Mouse (Mus musculus) heart, embryonic 16.5 days (tissue): Measurements from ENCODE around the gene Phf2. TPM values are rescaled to one million over a fixed set of nuclear protein-coding genes. Genes with fewer than 3 reads are reported as not detected.

Experiments used
- ATAC-seq: fragments of 200-750 bp; cut with Nextera tagmentation; replicated peaks from 2 replicates; pipeline ENCODE4 v1.8.0; 2017; ENCODE audit warnings: moderate number of reproducible peaks; ENCODE audit not compliant: insufficient read depth, low FRiP score; ENCODE audit errors: extremely low read depth
- H3K27ac ChIP-seq: fragments of 300-500 bp; sonication (generic); 2 replicates; pipeline ENCODE4 v1.5.1; 2014; ENCODE audit warnings: mild to moderate bottlenecking, low read length, control low read depth, moderate library complexity
- H3K27me3 ChIP-seq: fragments of 300-500 bp; sonication (generic); 2 replicates; pipeline ENCODE4 v1.6.1; 2014; ENCODE audit warnings: low read length, mixed read lengths; ENCODE audit not compliant: control insufficient read depth, insufficient read depth
- H3K36me3 ChIP-seq: fragments of 300-500 bp; sonication (generic); 2 replicates; pipeline ENCODE4 v1.6.1; 2014; ENCODE audit not compliant: control insufficient read depth, insufficient read depth
- H3K4me1 ChIP-seq: fragments of 300-500 bp; sonication (generic); 2 replicates; pipeline ENCODE4 v1.6.1; 2014; ENCODE audit warnings: low read length, mixed read lengths; ENCODE audit not compliant: control insufficient read depth, insufficient read depth
- H3K4me2 ChIP-seq: fragments of 300-500 bp; sonication (generic); 2 replicates; pipeline ENCODE4 v1.6.1; 2014; ENCODE audit warnings: low read depth, mild to moderate bottlenecking, control low read depth, low read length
- H3K4me3 ChIP-seq: fragments of 300-500 bp; sonication (generic); 2 replicates; pipeline ENCODE4 v1.5.1; 2014; ENCODE audit warnings: mild to moderate bottlenecking, control low read depth, low read length
- H3K9ac ChIP-seq: fragments of 300-500 bp; sonication (generic); 2 replicates; pipeline ENCODE4 v1.6.1; 2014; ENCODE audit warnings: low read length, control low read depth
- H3K9me3 ChIP-seq: fragments of 300-500 bp; sonication (generic); replicated peaks from 2 replicates; pipeline ENCODE4 v1.6.1; 2016; ENCODE audit warnings: low read length; ENCODE audit not compliant: control insufficient read depth
- WGBS: fragments of 180-500 bp; shearing (Covaris S2); extraction: QIAGEN DNeasy Blood & Tissue Kit; methylation state at CpG from one replicate; pipeline ENCODE4 v1.1.7; 2014; 5-methylcytosine and 5-hydroxymethylcytosine counted together
- polyA plus RNA-seq: library from polyadenylated mRNA; unstranded; fragments of >200 nt; fragmentation: Nextera tagmentation; extraction: Ambion mirVana; gene quantifications from 2 replicates; pipeline ENCODE4 v1.2.1, GENCODE M21; 2015

The Phf2 gene
- polyA plus RNA-seq, 1 experiment from 2014 or later = 4.4 TPM

DNA sequence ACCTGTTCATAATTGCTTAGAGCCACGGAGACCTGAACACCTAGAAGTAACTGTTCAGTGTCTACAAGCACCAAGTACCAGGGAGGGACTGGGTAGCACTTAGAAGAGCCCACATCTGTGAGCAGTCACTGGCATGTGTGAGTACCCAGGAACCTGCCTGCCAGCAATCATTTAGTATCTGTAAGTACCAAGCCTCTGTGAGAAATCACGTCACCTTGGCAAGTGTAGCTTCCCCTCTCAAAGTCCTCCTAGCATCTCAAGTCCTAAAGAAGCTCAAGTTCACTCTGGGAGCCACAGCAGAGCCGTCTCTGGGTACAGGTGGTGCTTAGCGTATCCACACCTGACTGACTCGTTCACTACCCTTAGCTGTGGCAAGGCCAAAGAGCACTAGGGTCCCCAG lies 19.2 kb downstream of the Phf2 start:
- peaks cover 32% of the 10 kb centered on the region for H3K4me1 ChIP-seq
- H3K9ac ChIP-seq = no peak overlapping the region

DNA sequence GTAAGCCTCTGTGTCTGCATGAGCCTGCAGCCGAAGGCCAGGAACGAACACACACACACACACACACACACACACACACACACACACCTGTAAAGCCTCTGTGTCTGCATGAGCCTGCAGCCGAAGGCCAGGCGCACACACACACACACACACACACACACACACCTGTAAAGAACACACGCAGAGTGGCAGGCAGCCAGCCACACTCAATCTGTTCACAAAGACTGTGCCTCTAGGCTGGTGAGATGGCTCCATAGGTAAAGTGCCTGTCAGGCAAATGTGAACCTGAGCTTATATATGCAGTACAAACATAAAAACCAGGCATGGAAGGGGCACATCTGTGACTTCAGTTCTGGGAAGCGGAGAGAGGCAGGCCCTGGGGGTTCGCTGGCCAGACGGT lies 20.1 kb downstream of the Phf2 start:
- H3K4me3 ChIP-seq = no peak overlapping the region
- no peaks in the 10 kb centered on the region for H3K27me3 ChIP-seq
- peaks cover 27% of the 10 kb centered on the region for H3K4me1 ChIP-seq
- no peak overlapping the region for H3K9ac ChIP-seq
- H3K27ac ChIP-seq = no peak overlapping the region
- no peaks in the 10 kb centered on the region for H3K9me3 ChIP-seq
- no peak overlapping the region for H3K4me2 ChIP-seq
- ATAC-seq = no peak
- 86% methylated on average over 8 of the region's 8 CpGs for WGBS
- H3K36me3 ChIP-seq = no peaks in the 10 kb centered on the region

More for the DNA sequence above, 19.2 kb downstream of the Phf2 start:
- ATAC-seq = no peak
- H3K4me2 ChIP-seq = no peak overlapping the region
- no peaks in the 10 kb centered on the region for H3K9me3 ChIP-seq
- WGBS = 80% methylated on average over 5 of the region's 5 CpGs
- H3K4me3 ChIP-seq = no peak overlapping the region
- H3K27ac ChIP-seq = no peak overlapping the region
- H3K27me3 ChIP-seq = no peaks in the 10 kb centered on the region
- H3K36me3 ChIP-seq = no peaks in the 10 kb centered on the region

DNA sequence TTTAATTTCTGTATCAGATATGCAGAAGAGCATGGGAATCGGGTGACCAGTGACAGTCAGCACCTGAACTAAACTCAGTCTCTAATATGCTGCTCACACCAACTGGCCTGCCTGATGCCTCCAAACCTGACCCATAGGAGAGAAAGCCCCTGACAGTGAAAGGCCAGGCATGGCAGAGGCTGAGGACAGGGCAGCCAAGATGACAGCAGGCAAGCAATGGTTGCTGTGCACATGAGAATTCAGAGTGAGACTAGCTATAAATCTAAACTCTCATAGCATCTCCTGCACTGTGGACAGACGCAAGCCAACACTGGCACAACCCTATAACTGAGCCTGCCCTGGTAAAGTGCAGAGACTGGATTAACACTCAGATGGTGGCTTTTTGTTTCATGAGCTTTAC lies 20.6 kb downstream of the Phf2 start:
- ATAC-seq = no peak
- no peak overlapping the region for H3K9ac ChIP-seq
- H3K4me2 ChIP-seq = no peak overlapping the region
- H3K9me3 ChIP-seq = no peaks in the 10 kb centered on the region
- no peak overlapping the region for H3K4me3 ChIP-seq
- no peaks in the 10 kb centered on the region for H3K27me3 ChIP-seq
- 76% methylated on average over 2 of the region's 2 CpGs for WGBS
- no peaks in the 10 kb centered on the region for H3K36me3 ChIP-seq
- H3K4me1 ChIP-seq = peaks cover 31% of the 10 kb centered on the region
- H3K27ac ChIP-seq = no peak overlapping the region

DNA sequence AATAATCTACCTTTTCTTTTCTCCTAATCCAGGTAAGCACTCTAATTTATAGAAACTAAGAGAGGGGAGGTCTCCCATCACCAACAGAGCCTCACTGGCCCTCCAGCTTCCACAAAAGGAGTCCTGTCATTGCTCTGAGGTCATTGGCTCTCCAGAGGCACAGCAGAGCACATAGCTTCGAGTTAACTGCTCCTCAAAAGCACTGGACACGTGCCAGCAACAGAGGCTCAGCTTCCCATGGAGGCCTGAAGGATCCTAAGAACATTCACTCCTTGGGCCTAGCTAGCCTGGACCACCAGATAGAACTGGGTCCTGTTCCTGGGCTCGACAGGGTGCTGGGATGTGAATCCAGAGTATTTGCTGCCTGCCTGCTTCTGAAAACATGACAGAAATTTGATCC lies 21.8 kb downstream of the Phf2 start:
- peak overlapping the region; percentile 46 for H3K27ac ChIP-seq
- peaks cover 30% of the 10 kb centered on the region for H3K4me1 ChIP-seq
- H3K27me3 ChIP-seq = no peaks in the 10 kb centered on the region
- H3K9me3 ChIP-seq = no peaks in the 10 kb centered on the region
- H3K4me2 ChIP-seq = no peak overlapping the region
- no peaks in the 10 kb centered on the region for H3K36me3 ChIP-seq
- 21% methylated on average over 3 of the region's 3 CpGs for WGBS
- no peak overlapping the region for H3K9ac ChIP-seq
- H3K4me3 ChIP-seq = no peak overlapping the region
- ATAC-seq = peak; percentile 42; the same call in 1 of the 2 replicates

DNA sequence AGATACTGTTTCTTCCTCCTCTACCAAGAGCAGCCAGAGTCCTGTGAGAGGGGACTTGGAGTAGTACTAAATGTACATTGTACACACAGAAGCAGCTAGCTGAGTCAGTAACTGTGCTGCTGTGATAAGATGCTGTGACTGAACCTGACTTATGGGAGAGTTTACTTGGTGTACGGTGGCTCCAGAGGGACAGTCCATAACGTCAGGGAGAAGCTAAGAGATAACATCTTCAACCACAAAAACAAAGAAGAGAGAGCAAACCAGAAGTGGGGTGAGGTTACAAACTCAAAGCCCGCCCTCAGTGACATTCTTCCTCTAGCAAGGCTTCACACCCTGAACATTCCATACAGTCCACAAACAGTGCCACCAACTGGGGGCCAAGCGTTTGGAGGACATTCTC lies 25.6 kb downstream of the Phf2 start:
- no peaks in the 10 kb centered on the region for H3K27me3 ChIP-seq
- H3K27ac ChIP-seq = no peak overlapping the region
- H3K9ac ChIP-seq = no peak overlapping the region
- H3K4me1 ChIP-seq = peaks cover 25% of the 10 kb centered on the region
- ATAC-seq = no peak
- no peaks in the 10 kb centered on the region for H3K36me3 ChIP-seq
- 25% methylated on average over 4 of the region's 4 CpGs for whole genome bisulfite sequencing
- no peak overlapping the region for H3K4me3 ChIP-seq
- no peaks in the 10 kb centered on the region for H3K9me3 ChIP-seq
- no peak overlapping the region for H3K4me2 ChIP-seq

DNA sequence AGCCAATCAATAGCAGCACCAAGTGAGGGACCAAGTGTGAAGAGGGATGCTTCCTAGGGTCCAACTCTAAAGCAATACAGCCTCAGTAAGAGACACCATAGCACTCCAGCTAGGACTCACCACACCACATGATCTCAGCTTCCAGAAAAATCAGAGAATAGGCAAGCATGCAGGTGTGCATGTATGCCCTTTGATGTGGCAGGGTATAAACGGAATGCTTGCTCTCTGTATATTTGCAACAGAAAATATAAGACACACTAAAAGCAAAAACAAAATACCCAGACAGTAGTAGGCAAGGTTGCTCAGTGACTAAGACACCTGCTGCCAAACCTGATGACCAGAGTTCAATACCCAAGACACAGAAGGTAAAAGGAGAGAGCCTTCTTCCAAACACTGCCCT lies 27.4 kb downstream of the Phf2 start:
- Histone ChIP-seq H3K4me3 (no peak overlapping the region), H3K9me3 (no peaks in the 10 kb centered on the region), H3K9ac (no peak overlapping the region), H3K4me2 (no peak overlapping the region), H3K27ac (no peak overlapping the region), H3K36me3 (no peaks in the 10 kb centered on the region), H3K4me1 (peaks cover 15% of the 10 kb centered on the region), H3K27me3 (no peaks in the 10 kb centered on the region)
- no peak for ATAC-seq
- WGBS = 79% methylated on average over 1 of the region's 1 CpGs

DNA sequence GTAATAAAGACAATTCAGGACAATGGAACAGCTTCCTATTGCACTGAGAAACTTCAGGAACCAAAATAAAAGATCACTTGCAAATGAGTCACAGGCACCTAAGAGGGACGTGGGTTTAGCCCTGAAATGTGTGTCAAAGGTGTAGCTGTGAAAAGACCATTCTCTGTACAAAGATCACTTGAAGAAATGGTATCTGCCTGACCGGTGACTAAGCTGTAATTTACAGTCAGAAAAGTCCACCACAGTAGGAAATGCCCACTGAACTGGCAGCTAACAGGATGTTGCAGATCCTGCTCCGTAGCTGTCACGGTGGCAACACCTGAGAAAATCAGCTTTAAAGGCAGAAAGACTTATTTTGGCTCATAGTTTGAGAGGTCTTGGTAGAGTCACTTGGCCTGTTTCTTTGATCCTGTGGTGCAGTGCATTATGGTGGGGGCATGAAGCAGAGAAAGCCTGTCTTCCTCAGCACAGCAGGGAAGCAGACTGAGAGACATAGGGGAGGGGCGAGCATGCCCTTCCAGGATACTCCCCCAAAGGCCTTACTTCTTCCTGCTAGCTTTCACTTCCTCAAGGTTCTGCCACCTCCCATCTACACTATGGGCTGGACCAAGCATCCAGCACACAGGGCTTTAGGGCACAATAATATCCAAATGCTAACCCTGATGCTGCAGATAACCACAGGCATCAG lies 28.9 kb downstream of the Phf2 start:
- no peaks in the 10 kb centered on the region for H3K36me3 ChIP-seq
- H3K4me1 ChIP-seq = peaks cover 14% of the 10 kb centered on the region
- 0 out of 2 replicates have a peak, but pooled peaks have one; percentile 33 for ATAC-seq
- no peak overlapping the region for H3K4me3 ChIP-seq
- WGBS = 69% methylated on average over 5 of the region's 5 CpGs
- no peak overlapping the region for H3K27ac ChIP-seq
- H3K27me3 ChIP-seq = no peaks in the 10 kb centered on the region
- H3K4me2 ChIP-seq = no peak overlapping the region
- H3K9ac ChIP-seq = no peak overlapping the region
- H3K9me3 ChIP-seq = no peaks in the 10 kb centered on the region

DNA sequence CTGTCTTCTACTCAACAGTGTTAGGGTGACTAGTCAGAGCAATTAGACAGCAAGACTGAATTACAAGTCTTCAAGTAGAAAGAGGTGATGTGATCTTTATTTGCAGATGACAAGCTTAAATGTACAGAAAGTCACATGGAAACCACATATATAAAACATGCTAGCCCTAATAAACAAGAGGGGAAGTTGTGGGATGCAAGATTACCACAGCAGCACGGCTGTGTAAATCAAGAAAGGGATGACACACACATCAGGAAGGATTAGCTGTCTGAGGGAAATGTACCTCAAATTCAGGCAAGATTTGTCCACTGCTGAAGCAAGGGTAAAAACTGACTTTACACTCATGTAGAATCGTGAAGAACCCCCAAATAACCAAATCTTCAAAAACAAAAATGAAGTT lies 32.6 kb downstream of the Phf2 start:
- H3K4me3 ChIP-seq = no peak overlapping the region
- WGBS = 75% methylated on average over 2 of the region's 2 CpGs
- peaks cover 8% of the 10 kb centered on the region; the same call in 1 of the 2 replicates for H3K4me1 ChIP-seq
- no peaks in the 10 kb centered on the region; the same call in 1 of the 2 replicates for H3K36me3 ChIP-seq
- no peak overlapping the region for H3K27ac ChIP-seq
- ATAC-seq = no peak
- no peaks in the 10 kb centered on the region for H3K27me3 ChIP-seq
- no peak overlapping the region for H3K9ac ChIP-seq
- H3K9me3 ChIP-seq = no peaks in the 10 kb centered on the region
- no peak overlapping the region for H3K4me2 ChIP-seq

DNA sequence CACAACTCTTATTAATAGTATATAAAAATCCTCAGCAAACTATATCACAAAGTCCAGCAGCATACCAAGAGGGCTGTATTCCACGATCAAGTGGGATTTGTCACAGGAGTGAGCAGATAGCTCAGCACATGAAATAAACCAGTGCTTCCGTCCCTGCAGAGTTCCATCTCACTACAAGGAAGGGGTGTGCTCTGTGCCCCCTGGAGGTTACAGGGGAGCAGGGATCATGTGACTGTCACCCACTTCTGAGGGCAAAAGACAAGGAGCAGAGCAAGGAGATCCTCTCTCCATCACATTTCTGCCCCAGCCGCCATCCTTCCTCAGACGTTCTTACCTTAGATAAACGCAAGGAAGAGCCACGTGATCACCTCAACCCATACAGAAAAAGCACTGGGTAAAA lies 33.4 kb downstream of the Phf2 start:
- no peak overlapping the region for H3K9ac ChIP-seq
- H3K27me3 ChIP-seq = no peaks in the 10 kb centered on the region
- peaks cover 8% of the 10 kb centered on the region; the same call in 1 of the 2 replicates for H3K4me1 ChIP-seq
- no peaks in the 10 kb centered on the region for H3K9me3 ChIP-seq
- H3K36me3 ChIP-seq = no peaks in the 10 kb centered on the region; the same call in 1 of the 2 replicates
- WGBS = 56% methylated on average over 6 of the region's 6 CpGs
- H3K4me3 ChIP-seq = no peak overlapping the region
- H3K27ac ChIP-seq = no peak overlapping the region
- no peak overlapping the region for H3K4me2 ChIP-seq
- ATAC-seq = no peak
